Mouse (Mus musculus) embryo, embryonic 10.5 days (tissue): ENCODE results near the gene Cemip2.
"Not testable (repeated sequence)": the region's sequence is repeated elsewhere in the genome, so short reads cannot be mapped to it uniquely, and the experiment has no call there.

Experiments
- DNase-seq: peaks from one replicate; pipeline ENCODE4 v3.0.0-alpha.2; 2015; ENCODE audit warnings: low spot score

Gene Cemip2

GRCm38 (mm10) chr19:21865242-21866055, 87.3 kb downstream of the Cemip2 start:
- DNase-seq = no peak

- DNase-seq = no peak
Measured at GRCm38 (mm10) chr19:21866094-21866493, 88.0 kb downstream of the Cemip2 start.

- DNase-seq = not testable (repeated sequence)
Measured at GRCm38 (mm10) chr19:21866756-21867155, 88.6 kb downstream of the Cemip2 start.

- DNase-seq = no peak
Measured at GRCm38 (mm10) chr19:21868471-21868870, 90.3 kb downstream of the Cemip2 start.

- DNase-seq = peak; percentile 36
Measured at GRCm38 (mm10) chr19:21882110-21882940, 104.2 kb downstream of the Cemip2 start.

- DNase-seq = no peak
Measured at GRCm38 (mm10) chr19:21883053-21883452, 104.9 kb downstream of the Cemip2 start.

GRCm38 (mm10) chr19:21883922-21884321, 105.8 kb downstream of the Cemip2 start:
- no peak for DNase-seq

GRCm38 (mm10) chr19:21884385-21884784, 106.2 kb downstream of the Cemip2 start:
- DNase-seq = no peak

GRCm38 (mm10) chr19:21886166-21886657, 108.1 kb downstream of the Cemip2 start:
- DNase-seq = no peak

GRCm38 (mm10) chr19:21890699-21891098, 112.6 kb downstream of the Cemip2 start:
- no peak for DNase-seq

GRCm38 (mm10) chr19:21894792-21895191, 116.7 kb downstream of the Cemip2 start:
- DNase-seq = no peak

- DNase-seq = no peak
Measured at GRCm38 (mm10) chr19:21895540-21895939, 117.4 kb downstream of the Cemip2 start.

- no peak for DNase-seq
Measured at GRCm38 (mm10) chr19:21897122-21897827, 119.1 kb downstream of the Cemip2 start.

- DNase-seq = no peak
Measured at GRCm38 (mm10) chr19:21898015-21898939, 120.1 kb downstream of the Cemip2 start.
